11 mouse cellular contexts compared by ENCODE assay signal in the genomic region with DNA sequence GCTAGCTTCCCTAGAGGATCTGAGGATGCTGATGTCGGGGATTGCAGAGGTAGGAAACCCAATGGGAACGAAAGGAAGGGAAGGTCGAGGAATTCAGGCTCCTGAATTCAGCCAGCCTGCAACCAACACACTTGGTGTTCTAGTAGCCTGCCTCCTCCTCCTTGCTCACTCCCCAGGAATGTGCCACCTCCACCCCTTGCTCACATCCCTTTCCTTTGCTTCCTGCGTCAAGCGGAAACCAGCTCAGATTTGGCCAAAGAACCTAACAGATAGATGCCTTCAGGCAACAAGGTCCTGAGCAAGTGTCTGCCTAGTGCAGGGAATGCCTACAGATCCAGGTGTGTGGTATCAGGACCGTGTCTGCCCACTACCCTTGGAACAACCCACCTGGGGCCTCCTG. TPM values are rescaled to one million over a fixed set of nuclear protein-coding genes. Genes with fewer than 3 reads are reported as not detected.
DNase-seq lines count a peak whose midpoint lies in the region; ATAC-seq lines count a peak whose summit lies in the region.
"Had no signal": no experiment of that assay in that cellular context is flagged by ENCODE, and none has a peak within 500 bp of the region (broad histone marks: within the 10 kb centered on the region; RNA-seq: fewer than 3 reads in every experiment).

No protein-coding gene starts in this region.

- 60% methylated on average over 6 of the region's 6 CpGs for WGBS in embryonic facial prominence, embryonic 14.5 days
- WGBS in intestine, embryonic 15.5 days: 63% methylated on average over 6 of the region's 6 CpGs
- 74% methylated on average over 6 of the region's 6 CpGs for WGBS in midbrain, embryonic 12.5 days

- no peaks in the 10 kb centered on the region for H3K9me3 ChIP-seq in embryonic facial prominence, embryonic 14.5 days (ENCODE audit: control insufficient read depth, low read length)
- no peaks in the 10 kb centered on the region for H3K9me3 ChIP-seq in intestine, embryonic 15.5 days
- H3K9me3 ChIP-seq in midbrain, embryonic 12.5 days: no peaks in the 10 kb centered on the region

- no peak overlapping the region for H3K4me3 ChIP-seq in embryonic facial prominence, embryonic 14.5 days (ENCODE audit: low read depth, low read length)
- H3K4me3 ChIP-seq in intestine, embryonic 15.5 days (replicated peaks): no peak overlapping the region
- H3K4me3 ChIP-seq in midbrain, embryonic 12.5 days: no peak overlapping the region

- no peak for ATAC-seq in embryonic facial prominence, embryonic 14.5 days (ENCODE audit: low read depth)
- ATAC-seq in intestine, embryonic 15.5 days: no peak
- ATAC-seq in midbrain, embryonic 12.5 days (ENCODE audit: low FRiP score, low read depth): no peak

- intact Hi-C loops in heart, postnatal 25 days (cut with DNase I): loop anchor here (2.0 kb wide), 1 partner anchor 14 kb away; no protein-coding TSS in a partner anchor
- intact Hi-C loops in left cerebral cortex, postnatal 14 days (cut with DNase I): loop anchor here (5.0 kb wide), 1 partner anchor 49 kb away; no protein-coding TSS in a partner anchor

- no peak overlapping the region for H3K4me2 ChIP-seq in embryonic facial prominence, embryonic 14.5 days (ENCODE audit: low read depth, low read length)
- H3K4me2 ChIP-seq in intestine, embryonic 15.5 days (replicated peaks): peak overlapping the region; percentile 37
- H3K4me2 ChIP-seq in midbrain, embryonic 12.5 days (replicated peaks): peak overlapping the region; percentile 42

- peaks cover 20% of the 10 kb centered on the region for H3K4me1 ChIP-seq in embryonic facial prominence, embryonic 14.5 days (ENCODE audit: control insufficient read depth, insufficient read depth, low read length)
- peaks cover 77% of the 10 kb centered on the region for H3K4me1 ChIP-seq in intestine, embryonic 15.5 days (replicated peaks)
- peaks cover 65% of the 10 kb centered on the region for H3K4me1 ChIP-seq in midbrain, embryonic 12.5 days

- peak; percentile 98 for DNase-seq in heart, adult 11 months
- DNase-seq in heart, postnatal 25 days (ENCODE audit: low spot score): no peak
- no peak for DNase-seq in embryonic facial prominence, embryonic 14.5 days (ENCODE audit: low spot score)
- DNase-seq in urinary bladder, postnatal 4 days (ENCODE audit: low spot score in 2 of 2): no peak
- no peak for DNase-seq in Muller cell, postnatal 12 days (ENCODE audit: inconsistent ontology term)
- DNase-seq in left cerebral cortex, postnatal 14 days (ENCODE audit: low spot score in 2 of 2): no peak

- H3K27me3 ChIP-seq in embryonic facial prominence, embryonic 14.5 days (replicated peaks; ENCODE audit: control insufficient read depth, insufficient read depth, low read length): peaks cover 41% of the 10 kb centered on the region
- peaks cover 26% of the 10 kb centered on the region for H3K27me3 ChIP-seq in intestine, embryonic 15.5 days (replicated peaks)
- H3K27me3 ChIP-seq in midbrain, embryonic 12.5 days: 0 out of 2 replicates have a peak, but pooled peaks cover 12% of the 10 kb centered on the region

- H3K36me3 ChIP-seq in embryonic facial prominence, embryonic 14.5 days (ENCODE audit: control insufficient read depth, insufficient read depth, low read length): no peaks in the 10 kb centered on the region
- H3K36me3 ChIP-seq in intestine, embryonic 15.5 days: no peaks in the 10 kb centered on the region
- no peaks in the 10 kb centered on the region for H3K36me3 ChIP-seq in midbrain, embryonic 12.5 days

- 0 out of 2 replicates have a peak overlapping the region, but pooled peaks have one; percentile 58 for H3K27ac ChIP-seq in embryonic facial prominence, embryonic 14.5 days (replicated peaks; ENCODE audit: low read depth, low read length)
- H3K27ac ChIP-seq in intestine, embryonic 15.5 days: peak overlapping the region; percentile 27; the same call in 1 of the 2 replicates
- H3K27ac ChIP-seq in midbrain, embryonic 12.5 days (replicated peaks): peak overlapping the region; percentile 85
- H3K27ac ChIP-seq: macrophage had no signal

- peak overlapping the region; percentile 46 for H3K9ac ChIP-seq in embryonic facial prominence, embryonic 14.5 days (ENCODE audit: low read depth, low read length)
- H3K9ac ChIP-seq in intestine, embryonic 15.5 days: no peak overlapping the region
- 0 out of 2 replicates have a peak overlapping the region, but pooled peaks have one; percentile 2 for H3K9ac ChIP-seq in midbrain, embryonic 12.5 days (replicated peaks)

RNA-seq across cellular contexts. Expression of gene Nrarp, which starts 4.0 kb away (rescaled TPM):
- total RNA-seq in heart, postnatal 25 days (2021): 10 to 100 TPM in 1 of 2 experiments, 1 to 10 TPM in 1; 7.2 to 11.5 TPM
- 16.5 and 20.9 TPM in 2 replicates for polyA plus RNA-seq in embryonic facial prominence, embryonic 14.5 days (2014; fragmentation: Nextera tagmentation; extraction: Ambion mirVana)
- polyA plus RNA-seq in intestine, embryonic 15.5 days (2015; fragmentation: Nextera tagmentation; extraction: Ambion mirVana): 14.3 and 19.3 TPM in 2 replicates
- polyA plus RNA-seq in midbrain, embryonic 12.5 days (2016; fragmentation: Nextera tagmentation; extraction: Ambion mirVana): 91.2 and 92.1 TPM in 2 replicates
- 10 to 100 TPM; 38.6 to 44.9 TPM for total RNA-seq in left cerebral cortex, postnatal 14 days (2021)
- polyA plus RNA-seq: macrophage had no signal

RNA-seq across cellular contexts. Expression of gene Tor4a, which starts 20.1 kb away (rescaled TPM):
- total RNA-seq in heart, postnatal 25 days (2021): 1 to 10 TPM; 4.1 to 4.2 TPM
- 7.5 and 7.8 TPM in 2 replicates for polyA plus RNA-seq in embryonic facial prominence, embryonic 14.5 days (2014; fragmentation: Nextera tagmentation; extraction: Ambion mirVana)
- polyA plus RNA-seq in intestine, embryonic 15.5 days (2015; fragmentation: Nextera tagmentation; extraction: Ambion mirVana): 16.4 and 18.5 TPM in 2 replicates
- 1.4 and 1.6 TPM in 2 replicates for polyA plus RNA-seq in midbrain, embryonic 12.5 days (2016; fragmentation: Nextera tagmentation; extraction: Ambion mirVana)
- total RNA-seq in left cerebral cortex, postnatal 14 days (2021): 1 to 10 TPM; 1.7 to 2.6 TPM

RNA-seq across cellular contexts. Expression of gene Nelfb, which starts 34.7 kb away (rescaled TPM):
- 10 to 100 TPM; 36.1 to 40.6 TPM for total RNA-seq in heart, postnatal 25 days (2021)
- 76.8 and 94.4 TPM in 2 replicates for polyA plus RNA-seq in embryonic facial prominence, embryonic 14.5 days (2014; fragmentation: Nextera tagmentation; extraction: Ambion mirVana)
- 94.8 and 106 TPM in 2 replicates for polyA plus RNA-seq in intestine, embryonic 15.5 days (2015; fragmentation: Nextera tagmentation; extraction: Ambion mirVana)
- polyA plus RNA-seq in midbrain, embryonic 12.5 days (2016; fragmentation: Nextera tagmentation; extraction: Ambion mirVana): 118 and 123 TPM in 2 replicates
- total RNA-seq in left cerebral cortex, postnatal 14 days (2021): 10 to 100 TPM; 49.9 to 52.1 TPM

RNA-seq across cellular contexts. Expression of gene Stpg3, which starts 37.9 kb away (rescaled TPM):
- total RNA-seq in heart, postnatal 25 days (2021): not detected
- not detected in 2 replicates for polyA plus RNA-seq in embryonic facial prominence, embryonic 14.5 days (2014; fragmentation: Nextera tagmentation; extraction: Ambion mirVana)
- polyA plus RNA-seq in intestine, embryonic 15.5 days (2015; fragmentation: Nextera tagmentation; extraction: Ambion mirVana): not detected in 2 replicates
- polyA plus RNA-seq in midbrain, embryonic 12.5 days (2016; fragmentation: Nextera tagmentation; extraction: Ambion mirVana): not detected in 2 replicates
- under 1 TPM; 0.27 to 0.44 TPM for total RNA-seq in left cerebral cortex, postnatal 14 days (2021)
- total RNA-seq: common myeloid progenitor, adult 5-6 weeks; hematopoietic stem cell, adult 5-6 weeks had no signal
- polyA plus RNA-seq: macrophage had no signal

RNA-seq across cellular contexts. Expression of gene Fam166a, which starts 42.0 kb away (rescaled TPM):
- not detected for total RNA-seq in heart, postnatal 25 days (2021)
- not detected in 2 replicates for polyA plus RNA-seq in embryonic facial prominence, embryonic 14.5 days (2014; fragmentation: Nextera tagmentation; extraction: Ambion mirVana)
- polyA plus RNA-seq in intestine, embryonic 15.5 days (2015; fragmentation: Nextera tagmentation; extraction: Ambion mirVana): not detected in 2 replicates
- polyA plus RNA-seq in midbrain, embryonic 12.5 days (2016; fragmentation: Nextera tagmentation; extraction: Ambion mirVana): 0.21 and 1.6 TPM in 2 replicates
- total RNA-seq in left cerebral cortex, postnatal 14 days (2021): not detected
- total RNA-seq: common myeloid progenitor, adult 5-6 weeks; hematopoietic stem cell, adult 5-6 weeks had no signal
- polyA plus RNA-seq: macrophage had no signal

Comparison
In these comparisons a context has a peak if more than half of its experiments do, and no peak if none do; other contexts are left out.
1. H3K27ac ChIP-seq: peak in every context shown above with its lines; median percentile 85 in midbrain, embryonic 12.5 days; 58 in embryonic facial prominence, embryonic 14.5 days; 27 in intestine, embryonic 15.5 days.